Mouse (Mus musculus) MEL (cell line): ENCODE measurements around the gene Abcb11. TPM values are rescaled to one million over a fixed set of nuclear protein-coding genes. Genes with fewer than 3 reads are reported as not detected.
A peak's percentile ranks its signal among the peaks of the same experiment; 100 is the strongest.

ENCODE experiments used
- DNase-seq: peaks from one replicate; pipeline ENCODE4 v3.0.0; 2011; ENCODE audit warnings: low read depth, low spot score
- H3K27ac ChIP-seq: 2 replicates; pipeline ENCODE4 v1.5.1; 2012; ENCODE audit warnings: low read depth, mild to moderate bottlenecking, control low read depth, low read length, moderate library complexity; ENCODE audit not compliant: control insufficient read depth
- H3K27me3 ChIP-seq, 2 experiments: fragments of 150-350 bp in 1 of 2; sonication (generic) in 1 of 2; 2 replicates each; pipeline ENCODE4 v1.6.1; 2012; ENCODE audit warnings: low read length in 2 of 2, mild to moderate bottlenecking in 2 of 2, improper control_type of control experiment in 1 of 2, moderate library complexity in 1 of 2; ENCODE audit not compliant: insufficient read depth in 2 of 2, control insufficient read depth in 1 of 2
- H3K36me3 ChIP-seq, 2 experiments: 2 replicates each; pipeline ENCODE4 v1.6.1; 2012 to 2014; ENCODE audit warnings: low read length in 2 of 2, improper control_type of control experiment in 1 of 2, inconsistent platforms in 1 of 2, mild to moderate bottlenecking in 1 of 2; ENCODE audit not compliant: insufficient read depth in 2 of 2, control insufficient read depth in 1 of 2
- H3K4me1 ChIP-seq, 2 experiments: fragments of 150-350 bp in 1 of 2; sonication (generic) in 1 of 2; 2 replicates each; pipeline ENCODE4 v1.6.1; 2012; ENCODE audit warnings: low read length in 2 of 2, improper control_type of control experiment in 1 of 2, mild to moderate bottlenecking in 1 of 2; ENCODE audit not compliant: insufficient read depth in 2 of 2, control insufficient read depth in 1 of 2
- H3K4me3 ChIP-seq, 2 experiments: fragments of 150-350 bp in 1 of 2; sonication (generic) in 1 of 2; 2 replicates each; pipeline ENCODE4 v1.5.1; 2012; ENCODE audit warnings: low read depth in 2 of 2, low read length in 2 of 2, mild to moderate bottlenecking in 2 of 2, moderate library complexity in 2 of 2, control low read depth in 1 of 2, improper control_type of control experiment in 1 of 2; ENCODE audit not compliant: control insufficient read depth in 1 of 2, insufficient read depth in 1 of 2
- H3K79me2 ChIP-seq: 2 replicates; pipeline ENCODE4 v1.6.1; 2012; ENCODE audit warnings: mild to moderate bottlenecking, low read length, moderate library complexity; ENCODE audit not compliant: control insufficient read depth, poor library complexity, insufficient read depth
- H3K9ac ChIP-seq: 2 replicates; pipeline ENCODE4 v1.6.1; 2012; ENCODE audit warnings: low read depth, mild to moderate bottlenecking, control low read depth, low read length, moderate library complexity; ENCODE audit not compliant: control insufficient read depth, poor library complexity, severe bottlenecking
- H3K9me3 ChIP-seq: fragments of 150-350 bp; sonication (generic); replicated peaks from 2 replicates; pipeline ENCODE4 v1.6.1; 2012; ENCODE audit warnings: mild to moderate bottlenecking, low read length, improper control_type of control experiment, moderate library complexity; ENCODE audit not compliant: insufficient read depth
- BHLHE40 ChIP-seq: IDR thresholded peaks from 2 replicates; pipeline ENCODE4 v1.6.1; 2012; ENCODE audit warnings: low read depth, mild to moderate bottlenecking, inconsistent platforms, low read length, improper control_type of control experiment, borderline replicate concordance
- CHD1 ChIP-seq: IDR thresholded peaks from 2 replicates; pipeline ENCODE4 v1.6.1; 2012; ENCODE audit warnings: low read depth, mild to moderate bottlenecking, inconsistent platforms, low read length, improper control_type of control experiment
- CHD2 ChIP-seq: IDR thresholded peaks from 2 replicates; pipeline ENCODE4 v1.6.1; 2011; ENCODE audit warnings: low read length, improper control_type of control experiment
- EP300 ChIP-seq, 2 experiments: IDR thresholded peaks; 2 replicates each; pipeline ENCODE4 v1.6.1; 2011; ENCODE audit warnings: improper control_type of control experiment in 2 of 2, low read length in 2 of 2, low read depth in 1 of 2, mild to moderate bottlenecking in 1 of 2
- GABPA ChIP-seq: IDR thresholded peaks from 2 replicates; pipeline ENCODE4 v1.6.1; 2012; ENCODE audit warnings: low read depth, mild to moderate bottlenecking, inconsistent platforms, low read length, improper control_type of control experiment, moderate library complexity
- GATA1 ChIP-seq: IDR thresholded peaks from 2 replicates; pipeline ENCODE4 v1.6.1; 2011; ENCODE audit warnings: low read depth, low read length, improper control_type of control experiment
- KAT2A ChIP-seq: conservative IDR thresholded peaks from 2 replicates; pipeline ENCODE4 v1.6.1; 2012; ENCODE audit warnings: low read depth, low read length, improper control_type of control experiment, inconsistent platforms
- MAFK ChIP-seq: IDR thresholded peaks from 2 replicates; pipeline ENCODE4 v1.6.1; 2011; ENCODE audit warnings: low read depth, mild to moderate bottlenecking, low read length, improper control_type of control experiment, borderline replicate concordance
- MAX ChIP-seq: IDR thresholded peaks from 2 replicates; pipeline ENCODE4 v1.6.1; 2011; ENCODE audit warnings: low read length, improper control_type of control experiment
- MEF2A ChIP-seq: IDR thresholded peaks from 2 replicates; pipeline ENCODE4 v1.6.1; 2014; ENCODE audit warnings: low read depth, mild to moderate bottlenecking, inconsistent platforms, low read length, improper control_type of control experiment; ENCODE audit not compliant: poor library complexity, insufficient replicate concordance, severe bottlenecking; ENCODE audit errors: extremely low read depth
- MYB ChIP-seq: IDR thresholded peaks from 2 replicates; pipeline ENCODE4 v1.6.1; 2011; ENCODE audit warnings: mild to moderate bottlenecking, low read depth, low read length, improper control_type of control experiment
- NELFE ChIP-seq: IDR thresholded peaks from 2 replicates; pipeline ENCODE4 v1.6.1; 2011; ENCODE audit warnings: low read depth, low read length, improper control_type of control experiment
- NRF1 ChIP-seq: IDR thresholded peaks from 2 replicates; pipeline ENCODE4 v1.6.1; 2014; ENCODE audit warnings: low read depth, mild to moderate bottlenecking, inconsistent platforms, low read length, improper control_type of control experiment, moderate library complexity; ENCODE audit not compliant: poor library complexity, insufficient read depth, severe bottlenecking
- POLR2A ChIP-seq, 2 experiments: IDR thresholded peaks; 2 replicates each; pipeline ENCODE4 v1.6.1; 2011 to 2012; ENCODE audit warnings: low read length in 2 of 2, mild to moderate bottlenecking in 2 of 2, control low read depth in 1 of 2, improper control_type of control experiment in 1 of 2, low read depth in 1 of 2, moderate library complexity in 1 of 2; ENCODE audit not compliant: control insufficient read depth in 1 of 2, insufficient read depth in 1 of 2, poor library complexity in 1 of 2
- RCOR1 ChIP-seq: IDR thresholded peaks from 2 replicates; pipeline ENCODE4 v1.6.1; 2012; ENCODE audit warnings: low read depth, mild to moderate bottlenecking, inconsistent platforms, low read length, improper control_type of control experiment
- TAL1 ChIP-seq: IDR thresholded peaks from 2 replicates; pipeline ENCODE4 v1.6.1; 2012; ENCODE audit warnings: mild to moderate bottlenecking, inconsistent platforms, low read length, moderate library complexity, mixed read lengths
- TBP ChIP-seq: IDR thresholded peaks from 2 replicates; pipeline ENCODE4 v1.8.0; 2011; ENCODE audit warnings: low read depth, low read length, improper control_type of control experiment
- TCF12 ChIP-seq: IDR thresholded peaks from 2 replicates; pipeline ENCODE4 v1.6.1; 2014; ENCODE audit warnings: low read depth, mild to moderate bottlenecking, inconsistent platforms, low read length, improper control_type of control experiment, moderate library complexity
- UBTF ChIP-seq: IDR thresholded peaks from 2 replicates; pipeline ENCODE4 v1.6.1; 2012; ENCODE audit warnings: low read depth, mild to moderate bottlenecking, inconsistent platforms, low read length, improper control_type of control experiment, moderate library complexity, borderline replicate concordance; ENCODE audit not compliant: insufficient read depth
- ZC3H11A ChIP-seq: IDR thresholded peaks from 2 replicates; pipeline ENCODE4 v1.6.1; 2012; ENCODE audit warnings: low read depth, mild to moderate bottlenecking, inconsistent platforms, low read length, improper control_type of control experiment
- ZKSCAN1 ChIP-seq: IDR thresholded peaks from 2 replicates; pipeline ENCODE4 v1.6.1; 2012; ENCODE audit warnings: low read depth, mild to moderate bottlenecking, inconsistent platforms, low read length, improper control_type of control experiment, moderate library complexity
- ZMIZ1 ChIP-seq: IDR thresholded peaks from 2 replicates; pipeline ENCODE4 v1.6.1; 2012; ENCODE audit warnings: low read depth, mild to moderate bottlenecking, inconsistent platforms, low read length, improper control_type of control experiment, moderate library complexity
- polyA plus RNA-seq, 2 experiments: library from polyadenylated mRNA; stranded (reverse) in 1 of 2; unstranded in 1 of 2; fragments of >175 nt in 1 of 2; fragments of >200 nt in 1 of 2; gene quantifications; 2 replicates each; pipeline versions ENCODE4 v1.2.1 to v1.2.4; 2012; ENCODE audit warnings: low replicate concordance in 2 of 2, low read depth in 1 of 2; ENCODE audit not compliant: insufficient read length in 2 of 2, insufficient read depth in 1 of 2, missing spikeins in 1 of 2
- total RNA-seq: library from RNA; depleted of rRNA; stranded (reverse); fragments of 300-350 nt; gene quantifications from 2 replicates; pipeline ENCODE4 v1.2.3, GENCODE M21; 2012

The Abcb11 gene
- total and polyA plus RNA-seq, 3 experiments: not detected

DNA sequence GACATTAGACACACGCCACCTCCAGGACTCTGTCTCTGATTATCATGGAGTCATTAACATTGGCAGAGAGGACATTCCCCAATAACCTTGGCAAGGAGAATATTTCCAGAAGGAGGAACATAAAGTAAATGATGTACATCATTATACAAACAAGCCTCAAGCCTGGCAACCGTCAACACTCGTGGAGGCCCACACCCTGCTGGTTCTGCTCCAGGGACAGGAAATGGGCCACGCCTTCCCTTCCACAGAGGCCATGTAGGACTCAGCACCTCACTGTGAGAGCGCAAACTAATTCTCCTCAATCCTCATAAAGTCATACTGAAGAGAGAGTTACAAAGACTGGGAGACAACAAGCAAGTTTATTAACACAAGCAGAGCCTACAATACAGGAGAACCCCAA is 148.9 kb downstream of the Abcb11 start:
- Histone ChIP-seq H3K79me2 (no peaks in the 10 kb centered on the region), H3K9me3 (no peaks in the 10 kb centered on the region)
- TF ChIP-seq ZC3H11A (no peak), GABPA (no peak), MYB (no peak), CHD1 (no peak), ZMIZ1 (no peak), NRF1 (no peak), POLR2A (IDR thresholded peaks at IDR 0.05; ENCODE audit: control insufficient read depth in 1 of 2, insufficient read depth in 1 of 2, low read depth in 1 of 2, low read length in 2 of 2, poor library complexity in 1 of 2) (no peak), KAT2A (no peak), TCF12 (no peak), MAFK (no peak), MEF2A (no peak), RCOR1 (no peak), ZKSCAN1 (no peak), NELFE (no peak), TBP (no peak), CHD2 (no peak), MAX (no peak), UBTF (no peak), GATA1 (no peak), BHLHE40 (no peak)
- TF ChIP-seq, all 39 proteins: peak for 0
- peaks cover 0 to 2% of the 10 kb centered on the region in 2 experiments; a peak in 2 of 4 replicates for H3K4me1 ChIP-seq
- H3K27me3 ChIP-seq: no peaks in the 10 kb centered on the region
- no peak overlapping the region for H3K4me3 ChIP-seq
- peaks cover 4 to 12% of the 10 kb centered on the region in 2 experiments; a peak in 3 of 4 replicates for H3K36me3 ChIP-seq
- H3K27ac ChIP-seq: no peak overlapping the region
- DNase-seq: peak; percentile 6
- no peak overlapping the region for H3K9ac ChIP-seq

DNA sequence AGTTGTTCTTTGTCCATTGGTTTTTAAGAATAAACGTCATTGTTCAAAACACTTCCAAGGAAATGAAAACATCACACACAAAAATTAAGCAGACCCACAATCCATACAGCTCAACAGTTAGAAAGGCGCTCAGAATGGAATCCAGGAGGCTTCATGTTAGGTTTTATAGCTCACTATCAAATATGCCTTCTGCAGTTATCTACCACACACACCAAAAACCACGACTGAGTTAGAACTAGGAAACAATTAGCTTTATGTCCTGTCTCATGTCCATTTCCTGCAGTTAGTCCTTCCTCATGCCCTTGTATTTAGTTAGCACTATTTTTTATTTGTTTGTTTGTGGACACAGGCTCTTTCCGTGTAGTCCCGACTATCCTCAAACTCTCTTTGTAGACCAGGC is 151.4 kb downstream of the Abcb11 start:
- Histone ChIP-seq H3K4me3 (no peak overlapping the region), H3K27me3 (no peaks in the 10 kb centered on the region), H3K79me2 (no peaks in the 10 kb centered on the region), H3K4me1 (peaks cover 0 to 2% of the 10 kb centered on the region in 2 experiments; a peak in 3 of 4 replicates), H3K36me3 (peaks cover 4 to 10% of the 10 kb centered on the region in 2 experiments; a peak in 3 of 4 replicates), H3K27ac (no peak overlapping the region), H3K9me3 (no peaks in the 10 kb centered on the region), H3K9ac (no peak overlapping the region)
- DNase-seq: peak; percentile 46
- TF ChIP-seq TAL1 (0 out of 2 replicates have a peak, but pooled peaks have one; percentile 10), TCF12 (peak; percentile 31; the same call in 1 of the 2 replicates), MAFK (no peak), EP300 (IDR thresholded peaks at IDR 0.05; ENCODE audit: low read depth in 1 of 2, low read length in 2 of 2) (peak in 1 of 2 experiments; percentile 57; a peak in 2 of 4 replicates), GATA1 (peak; percentile 43), CHD2 (no peak)
